Mouse (Mus musculus) midbrain, embryonic 14.5 days (tissue): Measurements from ENCODE around the gene Lamp5. TPM values are rescaled to one million over a fixed set of nuclear protein-coding genes. Genes with fewer than 3 reads are reported as not detected.

Experiments
- ATAC-seq: fragments of 200-750 bp; cut with Nextera tagmentation; 2 replicates; pipeline ENCODE4 v1.8.0; 2017; ENCODE audit warnings: moderate number of reproducible peaks, moderate library complexity; ENCODE audit not compliant: low FRiP score, low TSS enrichment
- DNase-seq: peaks from one replicate; pipeline ENCODE4 v3.0.0-alpha.2; 2015
- H3K27ac ChIP-seq: fragments of 300-500 bp; sonication (generic); replicated peaks from 2 replicates; pipeline ENCODE4 v1.5.1; 2014; ENCODE audit warnings: mild to moderate bottlenecking, low read depth, low read length, moderate library complexity
- H3K27me3 ChIP-seq: fragments of 300-500 bp; sonication (generic); 2 replicates; pipeline ENCODE4 v1.6.1; 2014; ENCODE audit warnings: low read length, control low read depth, mixed read lengths; ENCODE audit not compliant: control insufficient read depth, insufficient read depth
- H3K36me3 ChIP-seq: fragments of 300-500 bp; sonication (generic); 2 replicates; pipeline ENCODE4 v1.6.1; 2014; ENCODE audit warnings: low read length, control low read depth; ENCODE audit not compliant: control insufficient read depth, insufficient read depth
- H3K4me1 ChIP-seq: fragments of 300-500 bp; sonication (generic); 2 replicates; pipeline ENCODE4 v1.6.1; 2014; ENCODE audit warnings: mild to moderate bottlenecking, antibody characterized with exemption, low read length, control low read depth; ENCODE audit not compliant: control insufficient read depth, insufficient read depth
- H3K4me2 ChIP-seq: fragments of 300-500 bp; sonication (generic); 2 replicates; pipeline ENCODE4 v1.6.1; 2014; ENCODE audit warnings: mild to moderate bottlenecking, low read length, moderate library complexity
- H3K4me3 ChIP-seq: fragments of 300-500 bp; sonication (generic); replicated peaks from 2 replicates; pipeline ENCODE4 v1.5.1; 2014; ENCODE audit warnings: low read depth, low read length
- H3K9ac ChIP-seq: fragments of 300-500 bp; sonication (generic); replicated peaks from 2 replicates; pipeline ENCODE4 v1.6.1; 2014; ENCODE audit warnings: mild to moderate bottlenecking, low read length, moderate library complexity
- H3K9me3 ChIP-seq: fragments of 300-500 bp; sonication (generic); 2 replicates; pipeline ENCODE4 v1.6.1; 2016; ENCODE audit warnings: low read length, control low read depth, mixed read lengths; ENCODE audit not compliant: control insufficient read depth
- WGBS: fragments of 180-500 bp; shearing (Covaris S2); extraction: QIAGEN DNeasy Blood & Tissue Kit; methylation state at CpG from one replicate; pipeline ENCODE4 v1.1.7; 2014; 5-methylcytosine and 5-hydroxymethylcytosine counted together
- polyA plus RNA-seq: library from polyadenylated mRNA; unstranded; fragments of >200 nt; fragmentation: Nextera tagmentation; extraction: Ambion mirVana; gene quantifications from 2 replicates; pipeline ENCODE4 v1.2.1, GENCODE M21; 2014

The Lamp5 gene
- polyA plus RNA-seq, 1 experiment from 2014 or later: 13.1 TPM

DNA sequence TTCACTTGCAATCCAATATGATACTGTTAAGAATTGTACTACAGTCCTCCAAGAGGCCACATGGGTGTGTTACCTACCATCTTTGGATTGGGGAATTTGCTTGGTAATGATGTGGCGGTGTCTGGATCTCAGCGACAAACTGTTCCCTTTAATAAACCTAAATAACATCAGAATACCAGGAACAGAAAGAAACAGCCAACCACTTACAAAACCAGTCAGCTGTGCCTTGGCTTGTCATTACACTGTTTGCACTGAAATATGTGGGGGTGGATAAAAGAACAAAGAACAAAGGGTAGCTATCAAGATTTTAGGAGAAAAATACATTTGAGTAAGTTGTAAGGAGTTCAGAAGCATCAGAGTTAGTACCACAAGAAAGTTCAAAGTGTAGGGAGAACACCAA is 66.0 kb downstream of the Lamp5 start:
- Histone ChIP-seq H3K9me3 (no peaks in the 10 kb centered on the region), H3K36me3 (peaks cover 5% of the 10 kb centered on the region; the same call in 1 of the 2 replicates), H3K27me3 (no peaks in the 10 kb centered on the region), H3K27ac (no peak overlapping the region), H3K4me3 (no peak overlapping the region), H3K4me1 (0 out of 2 replicates have a peak, but pooled peaks cover 5% of the 10 kb centered on the region), H3K4me2 (no peak overlapping the region), H3K9ac (no peak overlapping the region)
- no peak for DNase-seq
- WGBS: 95% methylated on average over 2 of the region's 2 CpGs
- ATAC-seq: no peak
